Mouse (Mus musculus): ENCODE data around the gene Arsg. TPM values are rescaled to one million over a fixed set of nuclear protein-coding genes. Genes with fewer than 3 reads are reported as not detected.
"Not testable (repeated sequence)": the region's sequence is repeated elsewhere in the genome, so short reads cannot be mapped to it uniquely, and the experiment has no call there.

Arsg gene
- polyA plus RNA-seq, 1 experiment from 2014 or later = 2.7 TPM

DNA sequence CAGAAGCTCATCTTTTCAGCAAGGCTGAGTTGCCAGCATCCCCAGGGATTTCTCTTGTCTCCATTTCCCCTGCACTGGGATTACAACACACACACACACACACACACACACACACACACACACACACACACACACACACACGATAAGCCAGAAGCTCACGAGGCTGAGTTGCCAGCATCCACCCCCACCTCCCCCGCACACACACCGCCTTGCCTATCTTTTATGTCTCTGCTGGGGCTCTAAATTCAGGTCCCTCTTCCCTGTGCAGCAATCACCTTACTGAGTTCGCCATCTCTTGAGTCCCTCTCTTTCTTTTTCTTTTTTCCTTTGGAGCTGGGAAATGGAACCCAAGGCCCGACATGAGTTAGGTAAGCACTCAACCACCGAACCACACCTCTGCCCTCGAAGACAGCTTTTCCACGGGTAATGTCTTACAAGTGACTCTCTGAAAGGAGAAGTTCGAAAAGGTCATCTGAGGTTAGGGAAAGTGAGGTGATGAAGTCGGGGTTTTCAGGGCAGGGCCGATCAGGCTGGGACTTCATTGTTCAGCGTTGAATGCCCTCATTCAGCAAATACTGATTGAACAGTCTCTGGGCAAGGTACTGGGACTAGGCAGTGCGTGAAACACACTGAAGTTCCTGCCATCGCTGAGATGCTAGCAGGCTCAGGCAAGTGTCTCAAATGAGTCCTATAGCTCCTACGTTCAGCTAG is 6.6 kb downstream of the Arsg start:
- Histone ChIP-seq H3K9ac (ENCODE audit: low read length) (no peak overlapping the region), H3K4me3 (ENCODE audit: low read depth, low read length) (no peak overlapping the region), H3K4me2 (ENCODE audit: low read depth, low read length, severe bottlenecking) (no peak overlapping the region), H3K36me3 (ENCODE audit: control insufficient read depth, insufficient read depth, low read length) (no peaks in the 10 kb centered on the region), H3K9me3 (ENCODE audit: control insufficient read depth, low read length) (no peaks in the 10 kb centered on the region), H3K4me1 (replicated peaks; ENCODE audit: control insufficient read depth, insufficient read depth, low read length) (peaks cover 20% of the 10 kb centered on the region), H3K27ac (ENCODE audit: low read depth, low read length) (no peak overlapping the region), H3K27me3 (ENCODE audit: control insufficient read depth, insufficient read depth, low read length) (no peaks in the 10 kb centered on the region)
- WGBS = 40% methylated on average over 16 of the region's 16 CpGs
- DNase-seq (ENCODE audit: low spot score) (no peak), ATAC-seq (replicated peaks; ENCODE audit: low FRiP score) (no peak)

DNA sequence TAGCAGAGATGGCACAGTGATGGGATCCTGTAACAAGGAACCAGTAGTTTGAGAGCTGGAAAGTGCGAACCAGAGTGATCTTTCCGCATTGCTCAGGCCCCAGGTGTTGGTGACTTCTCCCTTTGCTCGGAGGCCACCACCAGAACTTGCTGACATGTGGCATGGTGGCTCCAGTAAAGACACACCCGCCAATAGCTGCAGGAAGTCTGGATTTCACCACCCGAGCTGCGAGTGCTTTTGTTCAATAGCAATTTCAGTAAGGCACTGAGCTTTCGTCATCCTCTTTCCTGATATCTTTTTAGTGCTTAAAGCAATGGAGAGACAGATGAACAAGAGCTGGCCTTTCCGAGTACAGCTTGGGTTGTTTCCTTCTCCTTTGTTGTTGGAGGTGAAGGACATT is 7.3 kb downstream of the Arsg start:
- Histone ChIP-seq H3K9me3 (ENCODE audit: control insufficient read depth, low read length) (no peaks in the 10 kb centered on the region), H3K27ac (ENCODE audit: low read depth, low read length) (no peak overlapping the region), H3K9ac (ENCODE audit: low read length) (no peak overlapping the region), H3K27me3 (ENCODE audit: control insufficient read depth, insufficient read depth, low read length) (no peaks in the 10 kb centered on the region), H3K36me3 (ENCODE audit: control insufficient read depth, insufficient read depth, low read length) (no peaks in the 10 kb centered on the region), H3K4me1 (replicated peaks; ENCODE audit: control insufficient read depth, insufficient read depth, low read length) (peaks cover 20% of the 10 kb centered on the region), H3K4me2 (ENCODE audit: low read depth, low read length, severe bottlenecking) (no peak overlapping the region), H3K4me3 (ENCODE audit: low read depth, low read length) (no peak overlapping the region)
- DNase-seq (ENCODE audit: low spot score) = no peak
- WGBS = 83% methylated on average over 8 of the region's 8 CpGs
- no peak for ATAC-seq (replicated peaks; ENCODE audit: low FRiP score)

DNA sequence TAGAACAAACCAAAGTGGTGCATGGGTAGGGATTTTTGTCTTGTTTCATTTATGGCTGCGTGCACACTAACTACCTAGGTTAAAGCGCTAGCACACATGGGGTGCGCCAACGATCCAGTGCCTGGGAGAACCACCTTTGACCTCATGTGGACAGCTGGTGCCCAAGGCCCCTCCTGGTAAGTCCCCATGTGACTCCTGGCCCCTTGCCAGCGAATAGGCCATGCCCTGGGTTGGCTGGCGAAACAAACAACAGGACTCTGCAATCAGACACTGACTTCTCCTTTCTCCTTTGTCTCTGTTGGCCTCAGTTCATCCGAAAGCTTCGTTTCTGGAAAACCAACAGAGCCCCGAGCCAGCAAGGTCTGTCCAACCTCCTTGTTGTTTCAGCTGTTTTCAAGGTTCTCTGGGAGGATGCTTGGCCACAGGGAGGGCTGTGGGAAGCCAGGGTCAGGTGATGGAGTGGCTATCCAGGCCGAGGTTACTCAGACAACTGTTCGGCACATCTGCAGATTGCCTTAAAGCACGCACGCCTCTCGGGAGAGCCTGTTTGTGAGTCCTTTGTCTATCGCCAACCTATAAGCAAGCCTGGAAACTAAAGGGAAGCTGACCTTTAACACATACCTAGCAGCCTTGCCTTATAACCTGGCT is 12.3 kb downstream of the Arsg start:
- 85% methylated on average over 15 of the region's 15 CpGs for WGBS
- Histone ChIP-seq H3K36me3 (ENCODE audit: control insufficient read depth, insufficient read depth, low read length) (no peaks in the 10 kb centered on the region), H3K4me3 (ENCODE audit: low read depth, low read length) (no peak overlapping the region), H3K9ac (ENCODE audit: low read length) (no peak overlapping the region), H3K27me3 (ENCODE audit: control insufficient read depth, insufficient read depth, low read length) (no peaks in the 10 kb centered on the region), H3K4me1 (replicated peaks; ENCODE audit: control insufficient read depth, insufficient read depth, low read length) (no peaks in the 10 kb centered on the region), H3K27ac (ENCODE audit: low read depth, low read length) (no peak overlapping the region), H3K9me3 (ENCODE audit: control insufficient read depth, low read length) (no peaks in the 10 kb centered on the region), H3K4me2 (ENCODE audit: low read depth, low read length, severe bottlenecking) (no peak overlapping the region)
- no peak for DNase-seq (ENCODE audit: low spot score)
- no peak for ATAC-seq (replicated peaks; ENCODE audit: low FRiP score)

DNA sequence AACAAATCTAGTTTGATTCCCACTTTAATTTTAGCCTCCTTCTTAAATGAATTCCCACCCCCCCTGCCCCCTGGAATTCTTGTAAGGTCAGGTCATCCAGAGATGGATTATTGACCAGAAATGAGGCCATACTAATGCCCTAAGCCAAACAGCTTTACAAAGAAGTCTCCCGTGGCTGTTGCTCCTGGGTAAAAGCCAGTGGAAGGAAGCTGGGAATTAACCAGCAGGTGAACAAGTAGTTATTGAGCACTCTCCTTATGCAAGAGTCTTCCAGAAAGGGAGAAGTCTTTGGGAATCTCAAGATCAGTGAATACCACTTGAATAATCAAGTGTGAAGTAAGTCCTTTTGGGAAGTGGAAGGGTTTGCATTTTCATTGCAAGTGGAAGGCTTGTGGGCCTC is 13.9 kb downstream of the Arsg start:
- Histone ChIP-seq H3K4me2 (ENCODE audit: low read depth, low read length, severe bottlenecking) (no peak overlapping the region), H3K27me3 (ENCODE audit: control insufficient read depth, insufficient read depth, low read length) (no peaks in the 10 kb centered on the region), H3K4me3 (ENCODE audit: low read depth, low read length) (no peak overlapping the region), H3K36me3 (ENCODE audit: control insufficient read depth, insufficient read depth, low read length) (no peaks in the 10 kb centered on the region), H3K4me1 (replicated peaks; ENCODE audit: control insufficient read depth, insufficient read depth, low read length) (no peaks in the 10 kb centered on the region), H3K9ac (ENCODE audit: low read length) (no peak overlapping the region), H3K27ac (ENCODE audit: low read depth, low read length) (no peak overlapping the region), H3K9me3 (ENCODE audit: control insufficient read depth, low read length) (no peaks in the 10 kb centered on the region)
- no peak for DNase-seq (ENCODE audit: low spot score)
- WGBS = 13% methylated on average over 1 of the region's 1 CpGs
- no peak for ATAC-seq (replicated peaks; ENCODE audit: low FRiP score)

DNA sequence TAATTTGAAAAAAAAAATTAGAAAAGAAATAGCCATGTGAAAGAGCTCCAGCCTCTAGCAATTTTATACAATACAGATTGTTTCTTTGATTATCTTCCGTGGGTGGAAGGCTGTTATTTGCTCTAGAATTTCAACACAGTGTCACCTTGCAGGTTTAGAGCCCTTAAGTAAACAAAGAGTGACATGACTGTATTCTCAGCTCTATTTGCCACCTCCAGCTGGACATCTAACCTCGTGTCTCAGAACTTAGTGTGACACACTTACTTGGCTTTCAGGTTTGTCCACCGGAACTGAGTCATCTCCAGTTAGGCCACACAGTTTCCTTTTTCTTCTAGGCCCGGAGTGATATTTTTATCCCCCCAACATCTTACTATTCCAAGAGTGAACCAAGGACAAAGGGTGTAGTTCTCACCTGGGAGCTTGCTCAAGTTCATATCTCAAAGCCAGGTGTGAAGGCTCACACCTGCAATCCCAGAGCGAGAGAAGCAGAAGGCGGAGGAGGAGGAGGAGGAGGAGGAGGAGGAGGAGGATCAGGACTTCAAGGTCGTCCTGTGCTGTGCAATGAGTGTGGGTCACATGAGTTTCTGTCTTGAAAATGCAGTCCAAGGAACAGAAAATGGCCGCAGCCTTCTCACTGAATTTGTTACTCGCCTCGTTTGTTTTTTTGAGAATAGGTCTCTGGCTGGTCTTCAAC is 15.0 kb downstream of the Arsg start:
- Histone ChIP-seq H3K9ac (ENCODE audit: low read length) (no peak overlapping the region), H3K36me3 (ENCODE audit: control insufficient read depth, insufficient read depth, low read length) (no peaks in the 10 kb centered on the region), H3K27ac (ENCODE audit: low read depth, low read length) (no peak overlapping the region), H3K9me3 (ENCODE audit: control insufficient read depth, low read length) (no peaks in the 10 kb centered on the region), H3K4me2 (ENCODE audit: low read depth, low read length, severe bottlenecking) (no peak overlapping the region), H3K27me3 (ENCODE audit: control insufficient read depth, insufficient read depth, low read length) (no peaks in the 10 kb centered on the region), H3K4me3 (ENCODE audit: low read depth, low read length) (no peak overlapping the region), H3K4me1 (replicated peaks; ENCODE audit: control insufficient read depth, insufficient read depth, low read length) (no peaks in the 10 kb centered on the region)
- WGBS = 86% methylated on average over 10 of the region's 10 CpGs
- DNase-seq (ENCODE audit: low spot score) (no peak), ATAC-seq (replicated peaks; ENCODE audit: low FRiP score) (no peak)

DNA sequence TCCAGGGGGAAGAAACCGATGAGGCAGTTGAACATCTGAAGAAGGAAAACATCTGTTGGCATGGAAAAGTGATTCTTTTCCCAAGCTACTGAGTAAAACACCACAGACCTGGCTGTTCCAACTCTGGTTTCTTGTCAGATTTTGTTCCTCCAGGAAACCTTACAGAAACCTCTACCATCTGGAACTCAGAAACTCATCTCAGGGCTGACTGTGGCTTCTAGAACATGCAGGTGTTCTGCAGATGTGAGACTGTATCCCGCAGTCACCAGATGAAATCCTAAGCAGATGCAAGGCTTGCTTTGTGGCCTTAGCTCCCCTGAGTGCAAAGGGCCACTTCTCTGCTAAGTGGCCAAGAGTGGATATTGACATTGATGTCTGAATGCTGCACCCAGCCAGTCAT is 16.6 kb downstream of the Arsg start:
- DNase-seq (ENCODE audit: low spot score) (no peak), ATAC-seq (replicated peaks; ENCODE audit: low FRiP score) (no peak)
- H3K4me1 ChIP-seq (replicated peaks; ENCODE audit: control insufficient read depth, insufficient read depth, low read length) = no peaks in the 10 kb centered on the region
- H3K9ac ChIP-seq (ENCODE audit: low read length) = no peak overlapping the region
- no peak overlapping the region for H3K4me3 ChIP-seq (ENCODE audit: low read depth, low read length)
- no peak overlapping the region for H3K27ac ChIP-seq (ENCODE audit: low read depth, low read length)
- H3K9me3 ChIP-seq (ENCODE audit: control insufficient read depth, low read length) = no peaks in the 10 kb centered on the region
- H3K27me3 ChIP-seq (ENCODE audit: control insufficient read depth, insufficient read depth, low read length) = no peaks in the 10 kb centered on the region
- H3K36me3 ChIP-seq (ENCODE audit: control insufficient read depth, insufficient read depth, low read length) = no peaks in the 10 kb centered on the region
- no peak overlapping the region for H3K4me2 ChIP-seq (ENCODE audit: low read depth, low read length, severe bottlenecking)
- WGBS = 89% methylated on average over 2 of the region's 2 CpGs

DNA sequence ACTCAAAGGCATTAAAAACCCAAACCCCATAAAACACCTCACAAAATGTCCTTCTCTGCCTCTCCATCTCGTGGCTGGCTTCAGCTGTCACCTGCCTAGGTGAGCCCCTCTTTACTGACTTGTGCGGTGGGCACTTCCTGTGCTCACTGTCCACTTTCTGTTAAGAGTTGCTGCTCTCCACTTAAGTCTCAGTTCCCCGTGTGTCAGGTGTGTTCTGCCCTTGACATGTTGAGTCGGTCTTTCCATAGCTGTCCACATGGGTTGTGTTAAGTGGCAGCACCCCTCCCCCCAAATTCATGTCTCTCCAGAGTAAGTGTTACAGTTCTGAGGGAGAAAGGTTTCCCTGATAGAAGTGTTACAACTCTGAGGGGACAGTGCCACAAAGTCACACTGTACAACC is 18.7 kb downstream of the Arsg start:
- no peak overlapping the region for H3K4me3 ChIP-seq (ENCODE audit: low read depth, low read length)
- no peak overlapping the region for H3K27ac ChIP-seq (ENCODE audit: low read depth, low read length)
- H3K9me3 ChIP-seq (ENCODE audit: control insufficient read depth, low read length) = no peaks in the 10 kb centered on the region
- ATAC-seq (replicated peaks; ENCODE audit: low FRiP score) = no peak
- no peaks in the 10 kb centered on the region for H3K36me3 ChIP-seq (ENCODE audit: control insufficient read depth, insufficient read depth, low read length)
- DNase-seq (ENCODE audit: low spot score) = no peak
- no peak overlapping the region for H3K4me2 ChIP-seq (ENCODE audit: low read depth, low read length, severe bottlenecking)
- H3K9ac ChIP-seq (ENCODE audit: low read length) = no peak overlapping the region
- WGBS = 85% methylated on average over 4 of the region's 4 CpGs
- H3K4me1 ChIP-seq (replicated peaks; ENCODE audit: control insufficient read depth, insufficient read depth, low read length) = no peaks in the 10 kb centered on the region
- no peaks in the 10 kb centered on the region for H3K27me3 ChIP-seq (ENCODE audit: control insufficient read depth, insufficient read depth, low read length)

DNA sequence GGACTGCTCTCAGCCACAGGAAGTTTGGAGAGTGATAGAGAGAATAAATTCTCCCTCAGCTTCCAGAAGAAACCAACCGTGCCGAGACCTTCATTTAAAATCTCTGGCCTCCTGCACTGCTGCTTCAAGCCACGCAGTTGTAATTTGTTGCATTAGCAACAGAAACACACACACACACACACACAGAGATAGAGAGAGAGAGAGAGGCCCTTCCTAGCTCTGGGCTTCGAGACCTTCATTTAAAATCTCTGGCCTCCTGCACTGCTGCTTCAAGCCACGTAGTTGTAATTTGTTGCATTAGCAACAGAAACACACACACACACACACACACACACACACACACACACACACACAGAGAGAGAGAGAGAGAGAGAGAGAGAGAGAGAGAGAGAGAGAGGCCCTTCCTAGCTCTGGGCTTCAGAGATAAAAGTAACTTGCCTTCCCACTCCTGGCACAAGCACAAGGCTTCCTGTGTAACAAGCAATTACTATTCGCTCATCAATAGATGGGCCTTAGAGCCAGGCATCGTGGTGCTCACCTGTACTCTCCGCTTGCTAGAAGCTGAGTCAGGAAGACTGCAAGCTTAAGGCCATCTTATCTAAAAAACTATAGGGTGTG is 19.8 kb downstream of the Arsg start:
- 87% methylated on average over 8 of the region's 8 CpGs for WGBS
- not testable (repeated sequence) for DNase-seq (ENCODE audit: low spot score); H3K36me3 ChIP-seq (ENCODE audit: control insufficient read depth, insufficient read depth, low read length); H3K4me2 ChIP-seq (ENCODE audit: low read depth, low read length, severe bottlenecking); H3K4me1 ChIP-seq (replicated peaks; ENCODE audit: control insufficient read depth, insufficient read depth, low read length); H3K9me3 ChIP-seq (ENCODE audit: control insufficient read depth, low read length); H3K9ac ChIP-seq (ENCODE audit: low read length); H3K27me3 ChIP-seq (ENCODE audit: control insufficient read depth, insufficient read depth, low read length); H3K27ac ChIP-seq (ENCODE audit: low read depth, low read length); H3K4me3 ChIP-seq (ENCODE audit: low read depth, low read length); ATAC-seq (replicated peaks; ENCODE audit: low FRiP score)
